Mouse (Mus musculus): ENCODE measurements around the gene Ankrd44.

DNA sequence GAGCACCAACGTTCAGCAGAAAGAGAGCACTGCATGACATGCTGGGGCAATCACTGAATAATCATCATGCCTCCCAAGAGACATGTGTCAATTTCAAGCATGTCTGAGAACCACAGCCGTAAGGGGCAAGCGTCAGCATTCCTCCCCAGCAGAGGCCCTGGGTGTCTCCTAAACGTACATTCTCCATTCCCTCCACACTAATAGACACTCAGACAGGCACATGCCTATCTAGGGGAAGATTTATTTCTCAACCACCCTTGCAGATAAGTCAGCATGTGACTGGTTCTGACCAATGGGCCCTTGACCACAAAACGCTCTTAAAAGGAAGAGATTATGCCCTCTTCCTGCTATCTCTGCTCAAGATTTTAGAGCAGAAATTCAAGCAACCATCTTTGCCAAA lies 37.7 kb downstream of the Ankrd44 start:
- no peak for TF ChIP-seq CTCF (conservative IDR thresholded peaks at IDR 0.05; ENCODE audit: insufficient read depth, insufficient read length, low read depth, low read length)
- TF ChIP-seq POLR2A (IDR thresholded peaks at IDR 0.05; ENCODE audit: low read depth, low read length), result no peak
